ENCODE assay signal across 10 mouse cellular contexts in the genomic region with DNA sequence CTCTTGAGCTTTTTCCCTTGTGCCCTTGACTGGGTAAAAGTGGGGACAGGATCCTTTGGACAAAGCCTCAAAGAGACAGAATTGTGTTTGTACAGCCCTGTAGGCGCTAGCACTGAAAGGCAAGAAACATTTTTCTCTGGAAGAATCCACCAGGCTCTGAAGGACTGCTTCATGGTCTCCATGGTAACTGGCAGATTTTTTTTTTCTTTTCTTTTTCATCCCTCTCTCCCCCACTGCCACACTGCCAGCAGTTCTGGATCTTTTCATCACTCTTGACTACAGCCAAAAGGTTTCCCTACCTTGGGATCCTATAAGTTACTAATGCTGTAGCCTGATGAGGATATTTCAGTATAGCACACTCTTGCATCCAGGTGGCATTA. TPM values are rescaled to one million over a fixed set of nuclear protein-coding genes. Genes with fewer than 3 reads are reported as not detected.
DNase-seq lines count a peak whose midpoint lies in the region; ATAC-seq and TF ChIP-seq lines count a peak whose summit lies in the region.
"Had no signal": no experiment of that assay in that cellular context is flagged by ENCODE, and none has a peak within 500 bp of the region (broad histone marks: within the 10 kb centered on the region; RNA-seq: fewer than 3 reads in every experiment).

No protein-coding gene starts in this region.

- peak overlapping the region; percentile 65 for H3K27ac ChIP-seq in heart, embryonic 13.5 days (replicated peaks)
- H3K27ac ChIP-seq in testis, adult 2 months (ENCODE audit: control insufficient read depth, insufficient read depth, low read depth, low read length): peak overlapping the region; percentile 37; the same call in 1 of the 2 replicates
- H3K27ac ChIP-seq in limb, embryonic 12.5 days: peak overlapping the region; percentile 87

- no peaks in the 10 kb centered on the region for H3K27me3 ChIP-seq in heart, embryonic 13.5 days (replicated peaks)
- no peaks in the 10 kb centered on the region for H3K27me3 ChIP-seq in testis, adult 2 months (ENCODE audit: control insufficient read depth, insufficient read depth, low read length)
- no peaks in the 10 kb centered on the region for H3K27me3 ChIP-seq in limb, embryonic 12.5 days
- H3K27me3 ChIP-seq: CH12.LX had no signal

- H3K4me1 ChIP-seq in heart, embryonic 13.5 days: peaks cover 51% of the 10 kb centered on the region
- H3K4me1 ChIP-seq in testis, adult 2 months (ENCODE audit: control insufficient read depth, insufficient read depth, low read length): peaks cover 2% of the 10 kb centered on the region; the same call in 1 of the 2 replicates
- peaks cover 45% of the 10 kb centered on the region for H3K4me1 ChIP-seq in limb, embryonic 12.5 days (replicated peaks)

- no peak overlapping the region for H3K9ac ChIP-seq in heart, embryonic 13.5 days
- no peak overlapping the region for H3K9ac ChIP-seq in limb, embryonic 12.5 days (replicated peaks)

- H3K36me3 ChIP-seq in heart, embryonic 13.5 days: no peaks in the 10 kb centered on the region
- H3K36me3 ChIP-seq in testis, adult 2 months (ENCODE audit: control insufficient read depth, insufficient read depth, low read length): no peaks in the 10 kb centered on the region
- no peaks in the 10 kb centered on the region for H3K36me3 ChIP-seq in limb, embryonic 12.5 days

- 55% methylated on average over 1 of the region's 1 CpGs for WGBS in heart, embryonic 13.5 days
- WGBS in limb, embryonic 12.5 days: 63% methylated on average over 1 of the region's 1 CpGs

- H3K4me2 ChIP-seq in heart, embryonic 13.5 days: peak overlapping the region; percentile 20; the same call in 1 of the 2 replicates
- H3K4me2 ChIP-seq in limb, embryonic 12.5 days: peak overlapping the region; percentile 25

- H3K4me3 ChIP-seq in heart, embryonic 13.5 days: no peak overlapping the region
- no peak overlapping the region for H3K4me3 ChIP-seq in testis, adult 2 months (ENCODE audit: control insufficient read depth, low read depth, low read length)
- H3K4me3 ChIP-seq in limb, embryonic 12.5 days (replicated peaks): no peak overlapping the region

- intact Hi-C loops in heart, postnatal 14 days (cut with DNase I): no loop called here

- TF ChIP-seq POLR2A in testis, adult 2 months (IDR thresholded peaks at IDR 0.05; ENCODE audit: control insufficient read depth, low read depth, low read length): no peak

- DNase-seq in heart, postnatal 14 days: no peak
- no peak for DNase-seq in testis, postnatal 14 days (ENCODE audit: low spot score)
- DNase-seq in right cerebral cortex, postnatal 25 days: no peak
- DNase-seq in spleen, postnatal 10 days (ENCODE audit: low spot score in 2 of 2): no peak
- DNase-seq: adrenal gland, adult 8-10 months had no signal

- TF ChIP-seq CTCF in testis, adult 2 months (IDR thresholded peaks at IDR 0.05; ENCODE audit: control insufficient read depth, insufficient read depth, insufficient replicate concordance, low read depth, low read length): no peak

- H3K9me3 ChIP-seq in heart, embryonic 13.5 days: no peaks in the 10 kb centered on the region
- no peaks in the 10 kb centered on the region for H3K9me3 ChIP-seq in limb, embryonic 12.5 days

- no peak for ATAC-seq in heart, embryonic 13.5 days (ENCODE audit: extremely low read depth, insufficient number of reproducible peaks, low FRiP score, low TSS enrichment)
- ATAC-seq in limb, embryonic 12.5 days (ENCODE audit: insufficient number of reproducible peaks, insufficient read depth, low FRiP score, low TSS enrichment, low read depth): 0 out of 2 replicates have a peak, but pooled peaks have one; percentile 14
- ATAC-seq in erythroid progenitor cell, adult 5-6 weeks (replicated peaks; ENCODE audit: low FRiP score, poor library complexity, severe bottlenecking): no peak

RNA-seq across cellular contexts. Expression of gene Ankrd55, which starts 43.4 kb away (rescaled TPM):
- polyA plus RNA-seq in heart, embryonic 13.5 days (2015; fragmentation: Nextera tagmentation; extraction: Ambion mirVana): 0.07 and 0.14 TPM in 2 replicates
- under 1 TPM; 0.19 to 0.29 TPM for total RNA-seq in heart, postnatal 14 days (2021)
- 9.9 and 10.0 TPM in 2 replicates for polyA plus RNA-seq in testis, adult 2 months (2012; rRNA removed)
- 0.65 and 0.89 TPM in 2 replicates for polyA plus RNA-seq in limb, embryonic 12.5 days (2016; fragmentation: Nextera tagmentation; extraction: Ambion mirVana)
- not detected in 2 replicates for total RNA-seq in erythroid progenitor cell, adult 5-6 weeks (2015; ENCODE audit: low replicate concordance)
- total RNA-seq in erythroid progenitor cell, adult 5-6 weeks (2017; ENCODE audit: low replicate concordance): not detected in 2 replicates

Comparison
In these comparisons a context has a peak if more than half of its experiments do, and no peak if none do; other contexts are left out.
1. H3K27ac ChIP-seq: peak in every context shown above with its lines; median percentile 87 in limb, embryonic 12.5 days; 65 in heart, embryonic 13.5 days; 37 in testis, adult 2 months.